Mouse (Mus musculus) lung, adult 18-20 months (tissue): ENCODE results near the gene Nlrp4f.

ENCODE experiments used
- DNase-seq, 2 experiments: peaks; one replicate each; pipeline ENCODE4 v3.0.0; 2022; ENCODE audit warnings: mixed read lengths in 2 of 2

Nlrp4f gene

GRCm38 (mm10) chr13:65205877-65206276 lies at the start of gene Nlrp4f:
Nlrp4f (minus strand) TSS chr13:65205977.
- no peak for DNase-seq

- DNase-seq: no peak
These were observed 37.5 kb upstream of the Nlrp4f start for GRCm38 (mm10) chr13:65243273-65243672.

GRCm38 (mm10) chr13:65242319-65242787 lies 36.6 kb upstream of the Nlrp4f start:
- no peak for DNase-seq

- peak in 1 of 2 experiments; percentile 34 for DNase-seq
These were observed 36.0 kb upstream of the Nlrp4f start for GRCm38 (mm10) chr13:65241627-65242318.

- peak; percentile 92 for DNase-seq
These were observed 35.4 kb upstream of the Nlrp4f start for GRCm38 (mm10) chr13:65241099-65241626.

- peak; percentile 97 to 98 for DNase-seq
These were observed 34.8 kb upstream of the Nlrp4f start for GRCm38 (mm10) chr13:65240509-65241098.

GRCm38 (mm10) chr13:65237211-65237610 lies 31.4 kb upstream of the Nlrp4f start:
- no peak for DNase-seq

GRCm38 (mm10) chr13:65226657-65227056 lies 20.9 kb upstream of the Nlrp4f start:
- DNase-seq: no peak

- no peak for DNase-seq
These were observed 20.2 kb upstream of the Nlrp4f start for GRCm38 (mm10) chr13:65225945-65226344.

- no peak for DNase-seq
These were observed 5.1 kb downstream of the Nlrp4f start for GRCm38 (mm10) chr13:65200667-65201066.

- DNase-seq: no peak
These were observed 29.2 kb downstream of the Nlrp4f start for GRCm38 (mm10) chr13:65176472-65177091.

GRCm38 (mm10) chr13:65175734-65176471 lies 29.9 kb downstream of the Nlrp4f start:
- peak; percentile 7 to 14 for DNase-seq

- no peak for DNase-seq
These were observed 31.7 kb downstream of the Nlrp4f start for GRCm38 (mm10) chr13:65174102-65174501.

- DNase-seq: no peak
These were observed 55.8 kb downstream of the Nlrp4f start, which contains the start of gene Olfr466 for GRCm38 (mm10) chr13:65149940-65150339. Olfr466 (plus strand) TSS chr13:65150240.

- DNase-seq: no peak
These were observed 68.0 kb downstream of the Nlrp4f start, which contains the start of gene Olfr465-ps1 for GRCm38 (mm10) chr13:65137789-65138188. Olfr465-ps1 (plus strand) TSS chr13:65138089.
